Mouse (Mus musculus) olfactory bulb, adult 2 months (tissue): ENCODE results near the gene Uck1. TPM values are rescaled to one million over a fixed set of nuclear protein-coding genes. Genes with fewer than 3 reads are reported as not detected.

Experiments used
- H3K27ac ChIP-seq: fragments of 200-500 bp; 2 replicates; pipeline ENCODE4 v1.5.1; 2012; ENCODE audit warnings: low read depth, low read length; ENCODE audit not compliant: insufficient read depth
- H3K4me1 ChIP-seq: fragments of 200-500 bp; 2 replicates; pipeline ENCODE4 v1.6.1; 2012; ENCODE audit warnings: low read length; ENCODE audit not compliant: control insufficient read depth, insufficient read depth
- H3K4me3 ChIP-seq: fragments of 200-500 bp; 2 replicates; pipeline ENCODE4 v1.5.1; 2012; ENCODE audit warnings: mild to moderate bottlenecking, low read depth, low read length, moderate library complexity; ENCODE audit not compliant: insufficient read depth
- CTCF ChIP-seq: fragments of 200-500 bp; IDR thresholded peaks from 2 replicates; pipeline ENCODE4 v1.5.1; 2012; ENCODE audit warnings: low read depth, mild to moderate bottlenecking, low read length, moderate library complexity; ENCODE audit not compliant: insufficient read depth
- POLR2A ChIP-seq: fragments of 200-500 bp; IDR thresholded peaks from 2 replicates; pipeline ENCODE4 v1.6.1; 2012; ENCODE audit warnings: mild to moderate bottlenecking, low read depth, low read length, moderate library complexity; ENCODE audit not compliant: insufficient read depth
- WGBS: fragments of 180-500 bp; shearing (Covaris S2); methylation state at CpG from one replicate; pipeline ENCODE4 v1.1.7; 2018; 5-methylcytosine and 5-hydroxymethylcytosine counted together
- polyA plus RNA-seq: library from polyadenylated mRNA; stranded (reverse); fragments of >200 nt; gene quantifications from 2 replicates; pipeline ENCODE4 v1.2.4, GENCODE M21; 2012; ENCODE audit warnings: low replicate concordance; ENCODE audit not compliant: missing spikeins, insufficient read depth, insufficient read length

Gene Uck1
- polyA plus RNA-seq, 1 experiment = not detected

- no peaks in the 10 kb centered on the region for H3K4me1 ChIP-seq
- 67% methylated on average over 10 of the region's 10 CpGs for WGBS
- H3K27ac ChIP-seq = no peak overlapping the region
- no peak for TF ChIP-seq POLR2A
- no peak for TF ChIP-seq CTCF
- no peak overlapping the region for H3K4me3 ChIP-seq
Observed at GRCm38 (mm10) chr2:32248377-32249361, 11.3 kb downstream of the Uck1 start.

- no peak overlapping the region for H3K27ac ChIP-seq
- TF ChIP-seq CTCF = no peak
- no peak for TF ChIP-seq POLR2A
Observed at GRCm38 (mm10) chr2:32246741-32247140, 13.2 kb downstream of the Uck1 start.

GRCm38 (mm10) chr2:32242986-32243385, 17.0 kb downstream of the Uck1 start:
- TF ChIP-seq POLR2A (no peak), CTCF (no peak)
- Histone ChIP-seq H3K27ac (no peak overlapping the region), H3K4me1 (no peaks in the 10 kb centered on the region), H3K4me3 (no peak overlapping the region)
- 92% methylated on average over 4 of the region's 4 CpGs for WGBS

More at GRCm38 (mm10) chr2:32246741-32247140, 13.2 kb downstream of the Uck1 start:
- Histone ChIP-seq H3K4me3 (no peak overlapping the region), H3K4me1 (no peaks in the 10 kb centered on the region)
- WGBS = 81% methylated on average over 4 of the region's 4 CpGs

GRCm38 (mm10) chr2:32240591-32240990, 19.4 kb downstream of the Uck1 start:
- WGBS = 88% methylated on average over 5 of the region's 5 CpGs
- TF ChIP-seq CTCF (no peak), POLR2A (no peak)
- Histone ChIP-seq H3K27ac (no peak overlapping the region), H3K4me1 (no peaks in the 10 kb centered on the region), H3K4me3 (no peak overlapping the region)

- Histone ChIP-seq H3K4me3 (no peak overlapping the region), H3K27ac (no peak overlapping the region), H3K4me1 (no peaks in the 10 kb centered on the region; the same call in 1 of the 2 replicates)
- TF ChIP-seq CTCF = no peak
- TF ChIP-seq POLR2A = no peak
- WGBS = 92% methylated on average over 9 of the region's 9 CpGs
Observed at GRCm38 (mm10) chr2:32238708-32239435, 21.1 kb downstream of the Uck1 start.

GRCm38 (mm10) chr2:32237571-32237970, 22.4 kb downstream of the Uck1 start:
- 32% methylated on average over 4 of the region's 4 CpGs for WGBS
- Histone ChIP-seq H3K4me3 (no peak overlapping the region), H3K4me1 (no peaks in the 10 kb centered on the region; the same call in 1 of the 2 replicates), H3K27ac (no peak overlapping the region)
- TF ChIP-seq POLR2A (no peak), CTCF (no peak)

- no peak for TF ChIP-seq POLR2A
- TF ChIP-seq CTCF = no peak
- H3K4me3 ChIP-seq = peak overlapping the region; percentile 71
- no peaks in the 10 kb centered on the region; the same call in 1 of the 2 replicates for H3K4me1 ChIP-seq
- under 1% methylated on average over 20 of the region's 20 CpGs for whole genome bisulfite sequencing
- 0 out of 2 replicates have a peak overlapping the region, but pooled peaks have one; percentile 12 for H3K27ac ChIP-seq
Observed at GRCm38 (mm10) chr2:32236760-32237487, 23.0 kb downstream of the Uck1 start.
